Mouse (Mus musculus) gastrocnemius, postnatal 25 days (tissue): ENCODE data around the gene Hpd. TPM values are rescaled to one million over a fixed set of nuclear protein-coding genes. Genes with fewer than 3 reads are reported as not detected.

Experiments
- DNase-seq: peaks from one replicate; pipeline ENCODE4 v3.0.0; 2022
- total RNA-seq, 2 experiments: library from RNA; stranded (reverse); gene quantifications; 1 replicate in 1 of 2; 2 replicates in 1 of 2; pipeline ENCODE4 v1.2.3; 2021

Gene Hpd
- total RNA-seq, 2 experiments from 2014 or later: not detected

DNA sequence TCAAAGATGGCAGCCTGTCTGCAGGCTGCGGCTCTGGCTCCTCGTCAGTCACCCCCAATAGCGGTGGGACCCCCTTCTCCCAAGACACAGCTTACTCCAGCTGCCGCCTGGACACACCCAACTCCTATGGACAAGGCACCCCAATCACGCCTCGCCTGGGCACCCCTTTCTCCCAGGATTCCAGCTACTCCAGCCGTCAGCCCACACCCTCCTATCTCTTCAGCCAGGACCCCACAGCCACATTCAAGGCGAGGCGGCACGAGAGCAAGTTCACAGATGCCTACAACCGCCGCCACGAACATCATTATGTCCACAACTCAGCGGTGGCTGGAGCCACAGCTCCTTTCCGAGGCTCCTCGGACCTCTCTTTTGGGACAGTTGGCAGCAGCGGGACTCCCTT, 35.0 kb downstream of the Hpd start:
- no peak for DNase-seq

DNA sequence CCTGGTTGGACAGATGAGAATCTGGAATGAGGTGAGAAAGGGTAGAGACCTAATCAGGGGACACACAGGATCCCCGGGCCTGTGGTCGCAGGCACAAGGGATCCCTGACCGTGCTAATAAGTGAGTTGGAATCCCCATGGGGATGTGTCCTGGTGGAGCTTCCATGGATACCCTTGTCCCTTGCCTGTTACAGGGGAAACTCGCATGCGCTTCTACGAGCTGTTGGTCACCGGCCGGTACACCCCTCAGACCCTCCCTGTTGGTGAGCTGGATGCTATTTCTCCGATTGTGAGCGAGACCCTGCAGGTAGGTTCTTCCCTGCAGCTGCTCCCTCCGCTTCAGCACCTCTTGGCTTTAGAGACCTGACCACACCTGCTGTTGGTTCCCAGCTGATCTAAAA, 36.2 kb downstream of the Hpd start:
- no peak for DNase-seq

- no peak for DNase-seq
These were observed 37.6 kb downstream of the Hpd start for GRCm38 (mm10) chr5:123144746-123145590.

DNA sequence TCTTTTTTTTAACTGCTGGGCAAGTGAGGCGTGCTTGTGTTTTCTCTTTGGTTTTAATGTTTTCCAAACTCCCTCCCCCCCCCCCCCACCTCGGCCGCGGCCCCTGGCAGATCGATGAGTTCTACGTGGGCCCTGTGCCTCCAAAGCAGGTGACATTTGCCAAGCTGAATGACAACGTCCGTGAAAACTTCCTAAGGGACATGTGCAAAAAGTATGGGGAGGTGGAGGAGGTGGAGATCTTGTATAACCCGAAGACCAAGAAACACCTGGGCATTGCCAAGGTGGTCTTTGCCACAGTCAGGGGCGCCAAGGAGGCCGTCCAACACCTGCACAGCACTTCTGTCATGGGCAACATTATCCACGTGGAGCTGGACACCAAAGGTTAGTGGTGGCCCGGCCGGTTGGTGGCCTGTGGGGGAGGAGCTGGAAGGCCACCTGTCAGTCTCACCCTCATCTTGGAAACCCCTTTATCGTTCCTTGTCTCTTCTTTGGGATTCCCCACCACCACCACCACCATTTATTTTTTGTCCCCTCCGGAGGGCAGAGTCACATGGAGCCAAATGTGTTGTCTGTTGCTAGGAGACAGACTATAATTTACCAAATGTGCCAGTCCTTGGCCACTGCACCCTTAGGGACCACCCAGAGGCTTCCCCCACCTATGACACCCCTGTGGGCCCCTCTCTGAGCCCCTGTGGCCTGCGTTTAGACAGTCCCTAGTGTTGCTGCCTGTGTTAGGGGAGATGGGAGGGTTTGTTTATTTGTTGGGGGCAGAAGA, 38.4 kb downstream of the Hpd start:
- DNase-seq: no peak

GRCm38 (mm10) chr5:123143251-123143970, 39.1 kb downstream of the Hpd start:
- no peak for DNase-seq

DNA sequence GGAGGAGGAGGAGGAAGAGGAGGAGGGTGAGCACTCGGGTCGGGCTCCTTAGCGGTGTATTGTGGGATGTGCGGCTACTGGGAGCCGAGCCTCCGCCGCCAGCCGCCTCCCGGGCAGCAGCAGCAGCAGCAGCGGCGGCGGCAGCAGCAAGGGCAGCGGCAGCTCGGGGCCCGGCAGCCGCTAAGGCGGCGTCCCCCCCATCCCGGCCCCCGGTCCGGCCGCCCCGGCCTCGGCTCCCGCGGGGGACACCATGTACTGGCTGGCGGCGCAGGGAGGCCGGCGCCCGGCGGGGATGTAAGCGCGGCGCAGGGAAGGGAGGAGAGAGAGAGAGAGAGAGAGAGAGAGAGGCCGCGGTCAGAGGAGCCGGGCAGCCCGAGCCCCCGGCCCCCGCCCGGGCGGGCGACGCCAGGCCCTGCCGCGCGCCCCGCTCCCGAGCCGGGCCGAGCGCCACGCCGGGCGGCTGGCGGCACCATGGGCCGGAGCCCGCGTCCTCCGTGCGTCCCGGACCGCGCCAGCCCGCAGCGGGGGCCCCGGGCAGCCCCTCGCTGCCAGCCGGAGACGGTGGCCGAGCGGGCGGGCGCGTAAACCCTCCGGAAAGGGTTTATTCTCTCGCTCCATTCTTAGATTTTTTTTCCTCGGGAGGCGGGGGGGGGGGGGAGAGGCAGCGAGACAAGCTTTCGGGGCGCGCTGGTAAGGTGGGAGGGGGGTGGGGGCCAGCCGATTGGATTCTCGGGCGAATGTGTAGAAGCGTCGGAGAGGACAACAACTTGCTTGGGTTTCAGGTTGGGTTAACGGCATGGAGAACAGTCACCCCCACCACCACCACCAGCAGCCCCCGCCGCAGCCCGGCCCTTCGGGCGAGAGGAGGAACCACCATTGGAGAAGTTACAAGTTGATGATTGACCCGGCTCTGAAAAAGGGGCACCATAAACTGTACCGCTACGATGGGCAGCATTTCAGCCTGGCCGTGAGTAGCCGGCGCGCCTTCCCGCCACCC, 40.1 kb downstream of the Hpd start, which contains the start of gene Setd1b:
TSS of gene Setd1b (plus strand) at position 33 of the 997 bp plus-strand sequence.
- DNase-seq: peak; percentile 66

DNA sequence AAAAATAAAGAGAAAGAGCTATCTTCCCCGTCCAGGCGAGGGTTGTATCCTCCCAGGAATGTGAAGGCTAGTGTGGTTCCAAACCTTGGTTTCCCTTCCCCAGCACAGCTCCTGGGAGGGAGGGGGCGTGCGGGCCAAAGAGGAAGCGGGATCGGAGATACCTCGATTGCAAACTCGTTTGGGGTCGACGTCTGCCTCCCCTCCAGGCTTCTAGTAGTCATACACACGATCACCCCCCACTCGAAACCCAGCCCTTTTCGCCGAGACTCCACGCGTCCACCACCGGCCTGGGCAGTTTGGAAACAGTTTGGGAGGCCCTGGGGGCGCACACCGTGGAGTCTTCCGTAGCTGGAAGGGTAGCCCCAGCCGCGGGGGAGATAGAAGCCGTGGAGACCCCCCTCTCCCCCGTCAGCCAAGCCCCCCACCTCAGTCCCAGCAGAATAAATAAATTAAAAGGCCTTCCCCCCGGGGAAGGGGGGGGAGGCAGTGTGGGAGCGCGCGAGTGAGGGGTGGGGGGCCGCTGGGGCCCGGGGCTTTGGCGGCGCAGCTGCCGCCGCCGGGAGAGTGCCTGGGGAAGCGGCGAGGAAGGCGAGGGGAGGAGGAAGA, 40.9 kb downstream of the Hpd start:
- DNase-seq: peak; percentile 50

- DNase-seq: peak; percentile 89
These were observed 41.6 kb downstream of the Hpd start for GRCm38 (mm10) chr5:123140694-123141554.

GRCm38 (mm10) chr5:123139722-123140627, 42.6 kb downstream of the Hpd start:
- no peak for DNase-seq

DNA sequence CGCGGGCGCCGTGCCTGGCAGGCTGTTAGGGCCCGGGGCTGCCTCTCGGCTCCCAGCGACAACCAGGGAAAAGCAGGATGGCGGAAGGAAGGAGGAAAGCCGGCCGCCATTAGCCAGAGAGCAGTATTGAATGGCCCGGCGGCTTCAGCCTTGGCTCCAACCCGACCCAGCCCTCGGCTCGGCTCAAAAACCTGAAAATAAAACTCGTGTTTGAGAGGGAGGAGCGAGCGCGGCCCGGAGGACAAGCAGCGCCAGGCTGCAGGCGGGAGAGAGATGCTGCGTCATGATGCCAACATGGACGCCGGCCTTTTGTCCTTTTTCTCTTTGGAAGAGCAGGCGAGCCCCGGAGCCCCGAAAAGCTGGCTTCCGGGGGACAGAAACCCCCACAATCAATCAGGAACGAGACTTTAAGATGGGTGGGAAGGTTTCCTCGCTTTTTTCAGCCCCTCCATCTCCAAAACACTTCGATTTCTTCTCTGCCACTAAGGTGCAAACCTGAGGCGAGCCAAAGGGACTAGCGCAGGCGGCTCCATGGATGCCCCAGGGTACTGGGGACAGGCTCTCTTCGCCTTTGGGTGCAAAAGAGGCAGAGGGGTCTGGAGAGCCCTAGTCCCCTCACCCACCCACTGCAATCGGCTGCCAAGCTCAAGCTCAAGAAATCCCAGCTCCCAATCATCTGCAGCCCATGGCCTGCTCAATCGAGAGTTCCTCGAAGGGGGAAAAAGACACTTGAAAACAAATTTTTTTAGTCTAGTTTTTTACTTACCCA, 43.4 kb downstream of the Hpd start:
- DNase-seq: peak; percentile 89

- peak; percentile 86 for DNase-seq
These were observed 44.2 kb downstream of the Hpd start for GRCm38 (mm10) chr5:123138230-123138911.

DNA sequence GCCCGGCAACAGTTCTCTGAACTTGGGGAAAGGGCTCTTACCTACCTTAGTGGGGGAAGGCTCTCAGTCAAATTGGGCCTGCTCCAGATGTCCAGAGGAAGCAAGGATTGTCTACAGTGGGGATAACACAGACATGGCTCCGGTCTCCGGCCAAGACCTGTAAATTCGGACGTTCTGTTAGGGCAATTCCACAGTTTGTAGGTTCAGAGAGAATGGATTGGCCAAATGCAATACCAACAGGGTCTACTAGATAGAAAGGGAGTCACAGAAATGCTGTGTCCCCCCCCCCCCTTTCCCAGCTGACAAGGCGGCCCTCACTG, 44.7 kb downstream of the Hpd start:
- no peak for DNase-seq

GRCm38 (mm10) chr5:123137044-123137909, 45.2 kb downstream of the Hpd start:
- DNase-seq: peak; percentile 90

GRCm38 (mm10) chr5:123136361-123137043, 46.0 kb downstream of the Hpd start:
- peak; percentile 93 for DNase-seq

DNA sequence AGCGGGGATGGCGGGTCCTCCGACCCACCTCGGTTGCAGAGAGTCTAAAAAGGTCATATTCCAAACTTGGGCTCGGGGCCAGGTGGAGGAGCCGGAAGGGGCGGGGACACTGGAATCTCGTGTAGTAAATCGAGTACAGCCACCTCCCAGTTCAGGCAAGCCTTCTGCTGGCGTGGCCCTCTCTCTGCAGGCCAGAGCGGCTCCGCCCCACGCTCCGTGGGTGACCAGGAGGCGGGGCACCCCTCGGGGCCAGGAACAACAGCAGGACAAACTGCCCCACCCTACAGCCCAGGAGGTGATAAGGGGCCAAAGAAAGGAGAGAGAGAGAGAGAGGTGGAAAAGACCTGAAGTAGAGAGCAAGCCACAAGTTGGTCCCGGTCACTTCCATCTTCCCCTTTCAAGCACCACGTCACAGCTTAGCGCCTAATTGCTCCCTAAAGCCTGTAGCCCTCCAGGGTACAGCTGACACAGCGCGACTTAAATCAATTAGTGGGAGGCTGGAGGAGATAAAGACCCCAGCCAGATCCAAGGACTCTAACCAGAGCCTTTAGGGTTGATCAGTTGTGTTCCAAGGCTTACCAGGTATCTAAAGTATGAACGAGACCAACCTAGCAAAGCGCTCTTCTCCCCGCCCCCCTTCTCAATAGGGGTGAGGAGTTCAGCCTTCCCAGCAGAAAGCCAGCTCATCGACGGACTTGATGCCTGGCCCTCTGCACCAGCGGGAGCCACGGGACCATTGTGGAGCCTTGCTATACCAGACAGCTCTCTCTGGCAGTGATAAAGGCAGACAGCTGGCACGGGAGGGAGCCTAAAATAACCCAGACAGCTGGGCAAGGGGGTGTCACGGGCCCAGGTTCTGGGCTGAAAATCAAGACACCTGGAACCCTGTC, 46.8 kb downstream of the Hpd start:
- peak; percentile 95 for DNase-seq
